Comparison of ENCODE assay signal across 35 mouse cellular contexts in the genomic region with DNA sequence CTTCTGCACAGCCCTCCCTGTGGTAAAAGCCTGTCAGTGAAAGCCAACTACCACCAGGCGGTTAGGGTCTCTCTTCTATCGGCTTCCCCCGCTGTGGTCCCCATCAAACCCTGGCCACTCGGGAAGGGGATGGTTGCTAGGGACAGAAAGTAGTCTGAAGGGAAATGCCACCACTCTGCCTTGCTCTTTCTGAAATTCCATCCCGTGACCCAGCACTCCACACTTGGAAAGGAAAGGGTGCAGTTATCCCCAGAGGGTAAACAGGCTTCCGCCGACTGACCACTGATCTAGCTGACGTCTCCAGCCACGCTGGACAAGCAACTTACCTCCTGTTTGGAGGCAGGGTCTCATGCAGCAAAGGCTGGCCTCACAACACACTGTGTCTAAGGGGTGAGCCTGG.
"Had no signal": no experiment of that assay in that cellular context is flagged by ENCODE, and none has a peak within 500 bp of the region (broad histone marks: within the 10 kb centered on the region; RNA-seq: fewer than 3 reads in every experiment).

No protein-coding gene starts in this region.

- H3K27ac ChIP-seq: heart, adult 2 months; heart, embryonic 10.5 days; heart, embryonic 13.5 days; heart, embryonic 15.5 days; hindbrain, embryonic 10.5 days; hindbrain, embryonic 12.5 days; hindbrain, embryonic 13.5 days; hindbrain, embryonic 14.5 days; hindbrain, embryonic 15.5 days; hindbrain, postnatal 0 days; intestine, embryonic 15.5 days; kidney, embryonic 15.5 days; kidney, postnatal 0 days; layer of hippocampus, adult 2 months had no signal

- H3K9me3 ChIP-seq: heart, embryonic 10.5 days; heart, embryonic 12.5 days; heart, embryonic 13.5 days; heart, embryonic 15.5 days; hindbrain, embryonic 10.5 days; hindbrain, embryonic 12.5 days; hindbrain, embryonic 13.5 days; hindbrain, embryonic 15.5 days; intestine, embryonic 15.5 days; kidney, embryonic 15.5 days had no signal

- H3K36me3 ChIP-seq: heart, embryonic 10.5 days; heart, embryonic 12.5 days; heart, embryonic 13.5 days; heart, embryonic 15.5 days; hindbrain, embryonic 10.5 days; hindbrain, embryonic 12.5 days; hindbrain, embryonic 13.5 days; hindbrain, embryonic 15.5 days; intestine, embryonic 15.5 days; kidney, embryonic 15.5 days had no signal

- H3K9ac ChIP-seq: heart, embryonic 12.5 days; heart, embryonic 13.5 days; heart, embryonic 15.5 days; hindbrain, embryonic 12.5 days; hindbrain, embryonic 13.5 days; hindbrain, embryonic 14.5 days; hindbrain, embryonic 15.5 days; intestine, embryonic 15.5 days; kidney, embryonic 15.5 days had no signal

- H3K4me3 ChIP-seq: heart, adult 2 months; heart, embryonic 10.5 days; heart, embryonic 12.5 days; heart, embryonic 13.5 days; heart, embryonic 15.5 days; hindbrain, embryonic 10.5 days; hindbrain, embryonic 12.5 days; hindbrain, embryonic 13.5 days; hindbrain, embryonic 15.5 days; intestine, embryonic 15.5 days; kidney, embryonic 15.5 days; layer of hippocampus, adult 2 months had no signal

- H3K4me1 ChIP-seq: heart, embryonic 13.5 days had no signal

- H3K4me2 ChIP-seq: heart, embryonic 11.5 days; heart, embryonic 12.5 days; heart, embryonic 13.5 days; heart, embryonic 15.5 days; hindbrain, embryonic 12.5 days; hindbrain, embryonic 13.5 days; hindbrain, embryonic 14.5 days; hindbrain, embryonic 15.5 days; intestine, embryonic 15.5 days; kidney, embryonic 15.5 days had no signal

- DNase-seq: heart, adult 2 months; heart, postnatal 10 days; heart, postnatal 14 days; heart, postnatal 36 days; heart, postnatal 4 days; kidney, adult 11 months; kidney, adult 18-20 months; kidney, adult 2 months; kidney, adult 8-10 months; kidney, postnatal 10 days; kidney, postnatal 14 days; kidney, postnatal 25 days; kidney, postnatal 36 days; kidney, postnatal 4 days; layer of hippocampus, adult 9-11 months; layer of hippocampus, postnatal 36 days had no signal

- ATAC-seq: hindbrain, embryonic 16.5 days; hindbrain, postnatal 0 days; inflammation-experienced regulatory T-cells, adult 6 months; intestine, embryonic 15.5 days; intestine, embryonic 16.5 days; intestine, postnatal 0 days had no signal
